Mouse (Mus musculus) heart, embryonic 12.5 days (tissue): ENCODE measurements at regions not wholly inside any gene's neighbourhood (a gene's known extent, or its start where the extent isn't known, plus 50 kb on each side); places are given as distances from the start of the nearest gene placed in this dataset.

ENCODE experiments used
- ATAC-seq: fragments of 200-750 bp; cut with Nextera tagmentation; 2 replicates; pipeline ENCODE4 v1.8.0; 2017; ENCODE audit warnings: moderate TSS enrichment, moderate library complexity; ENCODE audit not compliant: insufficient number of reproducible peaks, low FRiP score
- H3K27ac ChIP-seq: fragments of 300-500 bp; sonication (generic); 2 replicates; pipeline ENCODE4 v1.5.1; 2016; ENCODE audit warnings: mild to moderate bottlenecking, moderate library complexity; ENCODE audit not compliant: poor library complexity, severe bottlenecking
- H3K27me3 ChIP-seq: fragments of 300-500 bp; sonication (generic); replicated peaks from 2 replicates; pipeline ENCODE4 v1.6.1; 2016; ENCODE audit warnings: mild to moderate bottlenecking, moderate library complexity
- H3K36me3 ChIP-seq: fragments of 300-500 bp; sonication (generic); 2 replicates; pipeline ENCODE4 v1.6.1; 2016; ENCODE audit warnings: mild to moderate bottlenecking, moderate library complexity
- H3K4me1 ChIP-seq: fragments of 300-500 bp; sonication (generic); replicated peaks from 2 replicates; pipeline ENCODE4 v1.6.1; 2016; ENCODE audit warnings: mild to moderate bottlenecking
- H3K4me2 ChIP-seq: fragments of 300-500 bp; sonication (generic); 2 replicates; pipeline ENCODE4 v1.6.1; 2016; ENCODE audit warnings: mild to moderate bottlenecking, moderate library complexity
- H3K4me3 ChIP-seq: fragments of 300-500 bp; sonication (generic); 2 replicates; pipeline ENCODE4 v1.5.1; 2016; ENCODE audit warnings: mild to moderate bottlenecking
- H3K9ac ChIP-seq: fragments of 300-500 bp; sonication (generic); 2 replicates; pipeline ENCODE4 v1.6.1; 2016; ENCODE audit warnings: mild to moderate bottlenecking, moderate library complexity
- H3K9me3 ChIP-seq: fragments of 300-500 bp; sonication (generic); replicated peaks from 2 replicates; pipeline ENCODE4 v1.6.1; 2016; ENCODE audit warnings: mild to moderate bottlenecking, moderate library complexity
- WGBS: fragments of 180-500 bp; shearing (Covaris S2); methylation state at CpG from one replicate; pipeline ENCODE4 v1.1.7; 2016; 5-methylcytosine and 5-hydroxymethylcytosine counted together

- ATAC-seq, result peak; percentile 59
- Histone ChIP-seq H3K36me3 (no peaks in the 10 kb centered on the region), H3K4me2 (no peak overlapping the region), H3K4me3 (no peak overlapping the region), H3K27me3 (no peaks in the 10 kb centered on the region), H3K9me3 (no peaks in the 10 kb centered on the region), H3K9ac (no peak overlapping the region), H3K27ac (no peak overlapping the region), H3K4me1 (0 out of 2 replicates have a peak, but pooled peaks cover 4% of the 10 kb centered on the region)
- 13% methylated on average over 3 of the region's 3 CpGs for WGBS
Measured at GRCm38 (mm10) chr5:29870537-29870936, 134.8 kb upstream of the Gm5129 start.

GRCm38 (mm10) chr5:29875451-29875850, 137.5 kb upstream of the Il6 start:
- no peaks in the 10 kb centered on the region for H3K27me3 ChIP-seq
- H3K27ac ChIP-seq, result no peak overlapping the region
- no peak for ATAC-seq
- H3K4me2 ChIP-seq, result no peak overlapping the region
- 0 out of 2 replicates have a peak, but pooled peaks cover 3% of the 10 kb centered on the region for H3K4me1 ChIP-seq
- no peak overlapping the region for H3K9ac ChIP-seq
- no peaks in the 10 kb centered on the region for H3K9me3 ChIP-seq
- 56% methylated on average over 1 of the region's 1 CpGs for WGBS
- no peak overlapping the region for H3K4me3 ChIP-seq
- H3K36me3 ChIP-seq, result no peaks in the 10 kb centered on the region

DNA sequence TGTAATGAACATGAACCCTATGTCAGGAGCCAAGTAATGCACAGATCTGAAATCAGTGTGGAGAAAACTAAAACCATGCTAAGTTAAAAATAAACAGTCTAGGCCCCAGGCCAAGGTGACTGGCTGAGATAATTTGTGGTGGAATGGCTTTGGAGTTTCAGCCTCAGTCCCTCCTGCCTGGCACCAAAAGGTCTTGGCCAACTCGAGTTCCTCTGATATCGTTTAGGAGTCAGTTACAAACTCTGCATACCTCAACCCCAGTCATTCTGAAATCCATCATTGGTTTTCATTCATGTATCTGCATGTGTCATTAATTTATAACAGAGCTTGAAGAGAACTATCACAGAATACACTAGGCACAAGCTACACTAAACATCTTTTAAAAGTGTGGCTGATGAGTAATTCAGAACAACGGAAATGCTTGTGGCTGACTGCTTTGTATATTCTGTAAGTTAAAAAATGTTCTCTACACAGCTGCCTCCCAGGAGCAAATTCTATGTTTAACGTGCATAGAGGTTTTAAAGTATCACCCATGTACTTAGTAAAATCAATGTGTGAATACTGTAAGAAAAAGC, 125.6 kb upstream of the Il6 start:
- ATAC-seq, result no peak
- Histone ChIP-seq H3K36me3 (no peaks in the 10 kb centered on the region), H3K4me1 (peaks cover 5% of the 10 kb centered on the region; the same call in 1 of the 2 replicates), H3K9ac (no peak overlapping the region), H3K9me3 (no peaks in the 10 kb centered on the region), H3K4me3 (no peak overlapping the region), H3K4me2 (no peak overlapping the region), H3K27me3 (no peaks in the 10 kb centered on the region), H3K27ac (peak overlapping the region; percentile 16; the same call in 1 of the 2 replicates)
- WGBS, result 39% methylated on average over 4 of the region's 4 CpGs

- WGBS, result 72% methylated on average over 2 of the region's 2 CpGs
- no peak overlapping the region for H3K9ac ChIP-seq
- no peaks in the 10 kb centered on the region for H3K36me3 ChIP-seq
- H3K4me2 ChIP-seq, result no peak overlapping the region
- H3K27me3 ChIP-seq, result 0 out of 2 replicates have a peak, but pooled peaks cover 2% of the 10 kb centered on the region
- H3K27ac ChIP-seq, result no peak overlapping the region
- H3K9me3 ChIP-seq, result no peaks in the 10 kb centered on the region
- ATAC-seq, result no peak
- H3K4me1 ChIP-seq, result peaks cover 18% of the 10 kb centered on the region
- H3K4me3 ChIP-seq, result no peak overlapping the region
Measured at GRCm38 (mm10) chr5:29892344-29892743, 120.6 kb upstream of the Il6 start.

- 77% methylated on average over 2 of the region's 2 CpGs for WGBS
- H3K4me2 ChIP-seq, result no peak overlapping the region
- no peaks in the 10 kb centered on the region for H3K9me3 ChIP-seq
- no peak overlapping the region for H3K9ac ChIP-seq
- H3K4me1 ChIP-seq, result peaks cover 17% of the 10 kb centered on the region
- H3K36me3 ChIP-seq, result no peaks in the 10 kb centered on the region
- H3K27ac ChIP-seq, result no peak overlapping the region
- H3K27me3 ChIP-seq, result 0 out of 2 replicates have a peak, but pooled peaks cover 2% of the 10 kb centered on the region
- no peak for ATAC-seq
- no peak overlapping the region for H3K4me3 ChIP-seq
Measured at GRCm38 (mm10) chr5:29892861-29893260, 120.1 kb upstream of the Il6 start.

GRCm38 (mm10) chr5:29893829-29894228, 119.1 kb upstream of the Il6 start:
- 3% methylated on average over 5 of the region's 5 CpGs for WGBS
- peak; percentile 63; the same call in 1 of the 2 replicates for ATAC-seq
- Histone ChIP-seq H3K4me3 (no peak overlapping the region), H3K27me3 (0 out of 2 replicates have a peak, but pooled peaks cover 2% of the 10 kb centered on the region), H3K4me2 (0 out of 2 replicates have a peak overlapping the region, but pooled peaks have one; percentile 2), H3K4me1 (peaks cover 17% of the 10 kb centered on the region), H3K9ac (no peak overlapping the region), H3K27ac (no peak overlapping the region), H3K9me3 (no peaks in the 10 kb centered on the region), H3K36me3 (no peaks in the 10 kb centered on the region)

DNA sequence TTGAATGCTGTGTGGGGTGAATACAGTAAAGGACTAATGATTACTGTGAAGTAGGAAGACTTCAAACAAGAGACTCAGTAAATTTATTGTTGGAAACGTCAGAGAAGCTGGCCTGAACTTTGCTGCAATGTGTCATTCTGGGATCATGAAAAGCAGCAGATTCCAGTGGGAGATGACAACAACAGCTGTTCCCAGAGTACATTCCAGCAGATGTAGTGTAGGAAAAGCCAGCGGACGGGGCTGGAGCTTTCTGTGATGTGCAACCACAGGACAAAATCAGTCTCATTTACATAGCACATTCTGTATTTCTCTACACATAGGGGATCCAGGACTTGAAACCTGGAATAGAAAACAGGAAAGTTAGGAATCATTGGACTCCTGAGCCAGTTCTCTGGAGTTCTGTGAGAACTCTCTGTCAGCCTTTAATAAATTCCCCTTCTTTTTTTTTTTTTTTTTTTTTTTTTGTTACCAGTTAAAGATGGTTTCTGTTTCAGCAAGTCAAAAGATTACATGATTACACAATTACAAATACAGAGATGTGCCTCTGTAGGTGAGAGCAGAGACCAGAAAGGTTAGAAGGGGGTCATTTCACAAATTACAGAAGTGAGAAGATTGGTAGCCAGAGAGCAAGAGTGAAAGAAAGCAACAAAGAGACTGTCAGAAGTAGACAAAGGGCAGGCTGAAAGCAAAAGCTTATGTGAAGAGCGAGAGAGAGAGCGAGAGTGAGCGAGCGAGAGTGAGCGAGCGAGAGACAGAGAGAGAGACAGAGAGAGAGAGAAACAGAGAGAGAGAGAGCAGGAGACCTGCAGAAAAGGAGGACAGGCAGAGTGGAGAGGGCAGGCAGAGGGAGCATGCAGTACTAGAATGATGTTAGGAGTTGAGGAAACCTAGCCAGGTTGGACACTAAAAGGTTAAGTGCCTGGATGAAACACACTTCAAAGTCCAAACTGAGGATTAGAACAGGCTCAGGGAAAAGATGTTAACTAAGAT, 118.0 kb upstream of the Il6 start:
- H3K4me3 ChIP-seq, result no peak overlapping the region
- H3K4me1 ChIP-seq, result peaks cover 17% of the 10 kb centered on the region
- no peaks in the 10 kb centered on the region for H3K9me3 ChIP-seq
- ATAC-seq, result no peak
- 56% methylated on average over 9 of the region's 9 CpGs for WGBS
- no peak overlapping the region for H3K27ac ChIP-seq
- no peaks in the 10 kb centered on the region for H3K36me3 ChIP-seq
- H3K27me3 ChIP-seq, result 0 out of 2 replicates have a peak, but pooled peaks cover 2% of the 10 kb centered on the region
- H3K9ac ChIP-seq, result no peak overlapping the region
- no peak overlapping the region for H3K4me2 ChIP-seq

GRCm38 (mm10) chr5:29897617-29898016, 115.3 kb upstream of the Il6 start:
- no peak for ATAC-seq
- Histone ChIP-seq H3K9me3 (no peaks in the 10 kb centered on the region), H3K4me1 (peaks cover 17% of the 10 kb centered on the region), H3K27ac (no peak overlapping the region), H3K9ac (no peak overlapping the region), H3K36me3 (no peaks in the 10 kb centered on the region), H3K27me3 (0 out of 2 replicates have a peak, but pooled peaks cover 2% of the 10 kb centered on the region), H3K4me2 (no peak overlapping the region), H3K4me3 (no peak overlapping the region)

- 67% methylated on average over 2 of the region's 2 CpGs for WGBS
- Histone ChIP-seq H3K27me3 (0 out of 2 replicates have a peak, but pooled peaks cover 2% of the 10 kb centered on the region), H3K4me1 (no peaks in the 10 kb centered on the region), H3K27ac (no peak overlapping the region), H3K9ac (no peak overlapping the region), H3K9me3 (no peaks in the 10 kb centered on the region), H3K36me3 (no peaks in the 10 kb centered on the region), H3K4me3 (no peak overlapping the region), H3K4me2 (no peak overlapping the region)
- no peak for ATAC-seq
Measured at GRCm38 (mm10) chr5:29901716-29902115, 111.2 kb upstream of the Il6 start.

- 72% methylated on average over 2 of the region's 2 CpGs for WGBS
- Histone ChIP-seq H3K4me2 (no peak overlapping the region), H3K9me3 (peaks cover 12% of the 10 kb centered on the region), H3K27me3 (no peaks in the 10 kb centered on the region), H3K4me3 (no peak overlapping the region), H3K36me3 (no peaks in the 10 kb centered on the region), H3K4me1 (no peaks in the 10 kb centered on the region), H3K27ac (no peak overlapping the region), H3K9ac (no peak overlapping the region)
- no peak for ATAC-seq
Measured at GRCm38 (mm10) chr5:29920295-29920694, 92.6 kb upstream of the Il6 start.

DNA sequence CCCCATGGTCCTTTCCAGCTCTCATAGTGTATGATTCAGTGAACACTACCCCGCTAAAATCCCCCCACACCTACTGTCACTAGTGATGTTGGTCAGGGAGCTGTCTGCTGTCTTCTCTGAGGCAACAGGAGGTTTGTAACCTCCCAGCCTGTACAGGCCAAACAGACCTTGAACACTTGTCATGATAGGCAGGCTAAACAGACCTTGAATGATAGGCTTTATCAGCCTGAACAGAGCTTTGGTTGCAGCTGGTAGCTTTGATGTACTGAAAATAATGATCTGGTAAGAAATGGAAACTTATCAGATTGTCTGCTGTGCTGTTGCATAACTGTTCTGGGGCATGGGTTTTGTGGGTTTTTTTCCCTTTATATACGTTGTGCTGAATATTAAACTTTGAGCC, 87.4 kb upstream of the Il6 start:
- Histone ChIP-seq H3K4me3 (no peak overlapping the region), H3K4me2 (no peak overlapping the region), H3K9me3 (peaks cover 6% of the 10 kb centered on the region), H3K36me3 (no peaks in the 10 kb centered on the region), H3K9ac (no peak overlapping the region), H3K27ac (no peak overlapping the region), H3K4me1 (no peaks in the 10 kb centered on the region), H3K27me3 (no peaks in the 10 kb centered on the region)
- ATAC-seq, result no peak
- 69% methylated on average over 2 of the region's 2 CpGs for WGBS
